Mouse (Mus musculus): ENCODE results near the gene Olfr686. TPM values are rescaled to one million over a fixed set of nuclear protein-coding genes. Genes with fewer than 3 reads are reported as not detected.

Olfr686 gene
- total and polyA plus RNA-seq, 3 experiments = not detected

- no peak for DNase-seq (ENCODE audit: low read depth, low spot score)
- Histone ChIP-seq H3K4me1 (ENCODE audit: control insufficient read depth in 1 of 2, insufficient read depth in 2 of 2, low read length in 2 of 2) (no peaks in the 10 kb centered on the region), H3K27me3 (ENCODE audit: control insufficient read depth in 1 of 2, insufficient read depth in 2 of 2, low read length in 2 of 2) (no peaks in the 10 kb centered on the region), H3K79me2 (ENCODE audit: control insufficient read depth, insufficient read depth, low read length, poor library complexity) (no peaks in the 10 kb centered on the region), H3K27ac (ENCODE audit: control insufficient read depth, low read depth, low read length) (no peak overlapping the region), H3K9me3 (replicated peaks; ENCODE audit: insufficient read depth, low read length) (no peaks in the 10 kb centered on the region), H3K36me3 (ENCODE audit: control insufficient read depth in 1 of 2, insufficient read depth in 2 of 2, low read length in 2 of 2) (no peaks in the 10 kb centered on the region), H3K9ac (ENCODE audit: control insufficient read depth, low read depth, low read length, poor library complexity, severe bottlenecking) (no peak overlapping the region), H3K4me3 (ENCODE audit: control insufficient read depth in 1 of 2, insufficient read depth in 1 of 2, low read depth in 2 of 2, low read length in 2 of 2) (no peak overlapping the region)
- no peak for TF ChIP-seq MAZ (IDR thresholded peaks at IDR 0.05; ENCODE audit: low read depth, low read length)
- TF ChIP-seq USF2 (IDR thresholded peaks at IDR 0.05; ENCODE audit: borderline replicate concordance in 1 of 2, insufficient read depth in 1 of 2, low read depth in 1 of 2, low read length in 2 of 2) = no peak
- TF ChIP-seq ELF1 (IDR thresholded peaks at IDR 0.05; ENCODE audit: low read depth, low read length) = no peak
- no peak for TF ChIP-seq ZC3H11A (IDR thresholded peaks at IDR 0.05; ENCODE audit: low read depth, low read length)
- no peak for TF ChIP-seq MAX (IDR thresholded peaks at IDR 0.05; ENCODE audit: low read length)
- no peak for TF ChIP-seq POLR2A (IDR thresholded peaks at IDR 0.05; ENCODE audit: control insufficient read depth in 1 of 2, insufficient read depth in 1 of 2, low read depth in 1 of 2, low read length in 2 of 2, poor library complexity in 1 of 2)
- TF ChIP-seq GATA1 (IDR thresholded peaks at IDR 0.05; ENCODE audit: low read depth, low read length) = no peak
- no peak for TF ChIP-seq EP300 (IDR thresholded peaks at IDR 0.05; ENCODE audit: low read depth in 1 of 2, low read length in 2 of 2)
- TF ChIP-seq ZNF384 (IDR thresholded peaks at IDR 0.05; ENCODE audit: low read depth, low read length) = no peak
- TF ChIP-seq MYB (IDR thresholded peaks at IDR 0.05; ENCODE audit: low read depth, low read length) = no peak
- TF ChIP-seq MAFK (IDR thresholded peaks at IDR 0.05; ENCODE audit: borderline replicate concordance, low read depth, low read length) = no peak
- no peak for TF ChIP-seq TAL1 (IDR thresholded peaks at IDR 0.05; ENCODE audit: low read length)
- no peak for TF ChIP-seq CHD2 (IDR thresholded peaks at IDR 0.05; ENCODE audit: low read length)
- TF ChIP-seq SMC3 (IDR thresholded peaks at IDR 0.05; ENCODE audit: low read depth, low read length) = no peak
- TF ChIP-seq SIN3A (IDR thresholded peaks at IDR 0.05; ENCODE audit: low read length) = no peak
- no peak for TF ChIP-seq CHD1 (IDR thresholded peaks at IDR 0.05; ENCODE audit: low read depth, low read length)
- TF ChIP-seq TBP (IDR thresholded peaks at IDR 0.05; ENCODE audit: low read depth, low read length) = no peak
- TF ChIP-seq E2F4 (IDR thresholded peaks at IDR 0.05; ENCODE audit: borderline replicate concordance, low read depth, low read length) = no peak
These were observed 20.9 kb upstream of the Olfr686 start for GRCm38 (mm10) chr7:105228138-105228537.

- Histone ChIP-seq H3K4me1 (ENCODE audit: control insufficient read depth in 1 of 2, insufficient read depth in 2 of 2, low read length in 2 of 2) (no peaks in the 10 kb centered on the region), H3K27ac (ENCODE audit: control insufficient read depth, low read depth, low read length) (no peak overlapping the region), H3K79me2 (ENCODE audit: control insufficient read depth, insufficient read depth, low read length, poor library complexity) (no peaks in the 10 kb centered on the region), H3K36me3 (ENCODE audit: control insufficient read depth in 1 of 2, insufficient read depth in 2 of 2, low read length in 2 of 2) (no peaks in the 10 kb centered on the region), H3K4me3 (ENCODE audit: control insufficient read depth in 1 of 2, insufficient read depth in 1 of 2, low read depth in 2 of 2, low read length in 2 of 2) (no peak overlapping the region), H3K9ac (ENCODE audit: control insufficient read depth, low read depth, low read length, poor library complexity, severe bottlenecking) (no peak overlapping the region), H3K9me3 (replicated peaks; ENCODE audit: insufficient read depth, low read length) (no peaks in the 10 kb centered on the region), H3K27me3 (ENCODE audit: control insufficient read depth in 1 of 2, insufficient read depth in 2 of 2, low read length in 2 of 2) (no peaks in the 10 kb centered on the region)
- no peak for DNase-seq (ENCODE audit: low read depth, low spot score)
- TF ChIP-seq CHD2 (IDR thresholded peaks at IDR 0.05; ENCODE audit: low read length) (no peak), MAX (IDR thresholded peaks at IDR 0.05; ENCODE audit: low read length) (no peak), E2F4 (IDR thresholded peaks at IDR 0.05; ENCODE audit: borderline replicate concordance, low read depth, low read length) (no peak), HCFC1 (IDR thresholded peaks at IDR 0.05; ENCODE audit: low read depth, low read length) (no peak), GABPA (IDR thresholded peaks at IDR 0.05; ENCODE audit: low read depth, low read length) (no peak), NELFE (IDR thresholded peaks at IDR 0.05; ENCODE audit: low read depth, low read length) (no peak), ZC3H11A (IDR thresholded peaks at IDR 0.05; ENCODE audit: low read depth, low read length) (no peak)
These were observed 19.4 kb upstream of the Olfr686 start for GRCm38 (mm10) chr7:105226703-105227102.
